ENCODE assay signal across 7 mouse cellular contexts in the genomic region with DNA sequence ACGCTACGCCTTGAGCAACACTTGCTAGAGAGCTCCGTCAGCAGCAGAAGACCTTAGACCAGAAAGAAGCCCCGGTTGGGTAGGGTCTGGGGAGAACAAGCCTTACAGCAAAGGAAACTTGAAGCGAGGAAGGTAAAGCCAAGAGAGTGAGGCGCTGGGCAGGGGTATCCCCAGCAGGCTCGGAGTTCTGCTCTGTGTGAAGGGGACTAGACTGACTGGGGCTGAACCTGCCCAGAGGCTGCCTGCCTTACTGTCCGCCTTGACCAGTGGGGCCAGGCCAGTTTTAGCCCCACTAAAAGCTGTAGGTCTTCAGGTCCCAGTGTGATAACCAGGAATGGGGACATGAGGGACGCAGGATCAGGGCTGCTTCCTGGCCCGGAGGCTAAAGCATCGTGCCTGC. TPM values are rescaled to one million over a fixed set of nuclear protein-coding genes. Genes with fewer than 3 reads are reported as not detected.
A peak's percentile ranks its signal among the peaks of the same experiment; 100 is the strongest.
DNase-seq lines count a peak whose midpoint lies in the region; ATAC-seq and TF ChIP-seq lines count a peak whose summit lies in the region.

TSS of gene Rbm38 (plus strand) at position 69 of the 400 bp plus-strand sequence.

- no peak within 1 kb of the TSS for H3K27ac ChIP-seq in embryonic facial prominence, embryonic 14.5 days (replicated peaks; ENCODE audit: low read depth, low read length)
- peak within 1 kb of the TSS; percentile 91 for H3K27ac ChIP-seq in heart, embryonic 16.5 days (ENCODE audit: low read length)
- peak within 1 kb of the TSS; percentile 25 for H3K27ac ChIP-seq in liver, embryonic 14.5 days
- no peak within 1 kb of the TSS for H3K27ac ChIP-seq in stomach, postnatal 0 days (replicated peaks)

- H3K4me1 ChIP-seq in embryonic facial prominence, embryonic 14.5 days (ENCODE audit: control insufficient read depth, insufficient read depth, low read length): peaks cover 22% of the 10 kb centered on the region
- peaks cover 53% of the 10 kb centered on the region for H3K4me1 ChIP-seq in heart, embryonic 16.5 days (ENCODE audit: control insufficient read depth, insufficient read depth, low read length)
- peaks cover 51 to 53% of the 10 kb centered on the region in 2 experiments for H3K4me1 ChIP-seq in liver, embryonic 14.5 days (replicated peaks; ENCODE audit: control insufficient read depth in 2 of 2, insufficient read depth in 2 of 2, low read length in 1 of 2)
- H3K4me1 ChIP-seq in stomach, postnatal 0 days (replicated peaks; ENCODE audit: control insufficient read depth, insufficient read depth): peaks cover 4% of the 10 kb centered on the region

- peak; percentile 36 for DNase-seq in thymus, postnatal 4 days
- no peak for DNase-seq in thymus, postnatal 14 days
- no peak for DNase-seq in embryonic facial prominence, embryonic 14.5 days (ENCODE audit: low spot score)
- no peak for DNase-seq in liver, embryonic 14.5 days (ENCODE audit: low read depth in 3 of 3, low spot score in 3 of 3)
- no peak for DNase-seq in stomach, postnatal 0 days (ENCODE audit: low spot score)
- DNase-seq in embryo, embryonic 9.5 days (ENCODE audit: extremely low spot score): no peak

- no peaks in the 10 kb centered on the region for H3K9me3 ChIP-seq in embryonic facial prominence, embryonic 14.5 days (ENCODE audit: control insufficient read depth, low read length)
- H3K9me3 ChIP-seq in heart, embryonic 16.5 days (replicated peaks; ENCODE audit: control insufficient read depth, low read length): no peaks in the 10 kb centered on the region
- no peaks in the 10 kb centered on the region for H3K9me3 ChIP-seq in liver, embryonic 14.5 days (ENCODE audit: control insufficient read depth, low read length)
- no peaks in the 10 kb centered on the region for H3K9me3 ChIP-seq in stomach, postnatal 0 days (ENCODE audit: control insufficient read depth, low read length)

- no peak for TF ChIP-seq CTCF in liver, embryonic 14.5 days (IDR thresholded peaks at IDR 0.05; ENCODE audit: low read depth)
- TF ChIP-seq CTCF in stomach, postnatal 0 days (IDR thresholded peaks at IDR 0.05; ENCODE audit: low read depth): no peak

- 29% methylated on average over 11 of the region's 11 CpGs for WGBS in embryonic facial prominence, embryonic 14.5 days
- WGBS in heart, embryonic 16.5 days: 47% methylated on average over 11 of the region's 11 CpGs
- 40% methylated on average over 11 of the region's 11 CpGs for WGBS in liver, embryonic 14.5 days (ENCODE audit: insufficient replicate concordance)
- WGBS in stomach, postnatal 0 days: 44% methylated on average over 11 of the region's 11 CpGs

- H3K36me3 ChIP-seq in embryonic facial prominence, embryonic 14.5 days (ENCODE audit: control insufficient read depth, insufficient read depth, low read length): peaks cover 8% of the 10 kb centered on the region
- H3K36me3 ChIP-seq in heart, embryonic 16.5 days (ENCODE audit: control insufficient read depth, insufficient read depth): peaks cover 10% of the 10 kb centered on the region
- peaks cover 32% of the 10 kb centered on the region for H3K36me3 ChIP-seq in liver, embryonic 14.5 days (replicated peaks; ENCODE audit: control insufficient read depth, insufficient read depth, low read depth)
- peaks cover 2% of the 10 kb centered on the region; the same call in 1 of the 2 replicates for H3K36me3 ChIP-seq in stomach, postnatal 0 days (ENCODE audit: control insufficient read depth, insufficient read depth, low read length)

- H3K27me3 ChIP-seq in embryonic facial prominence, embryonic 14.5 days (replicated peaks; ENCODE audit: control insufficient read depth, insufficient read depth, low read length): peaks cover 10% of the 10 kb centered on the region; the same call in 1 of the 2 replicates
- H3K27me3 ChIP-seq in heart, embryonic 16.5 days (ENCODE audit: control insufficient read depth, insufficient read depth, low read length): no peaks in the 10 kb centered on the region
- H3K27me3 ChIP-seq in liver, embryonic 14.5 days (ENCODE audit: control insufficient read depth, insufficient read depth, low read length): no peaks in the 10 kb centered on the region
- no peaks in the 10 kb centered on the region for H3K27me3 ChIP-seq in stomach, postnatal 0 days (ENCODE audit: control insufficient read depth, insufficient read depth, low read length)

- peak within 1 kb of the TSS; percentile 80 for H3K4me3 ChIP-seq in embryonic facial prominence, embryonic 14.5 days (ENCODE audit: low read depth, low read length)
- H3K4me3 ChIP-seq in heart, embryonic 16.5 days (ENCODE audit: low read length): peak within 1 kb of the TSS; percentile 51
- H3K4me3 ChIP-seq in liver, embryonic 14.5 days (ENCODE audit: insufficient read depth in 1 of 2, low read depth in 2 of 2, low read length in 2 of 2): peak within 1 kb of the TSS; percentile 57 to 88
- H3K4me3 ChIP-seq in stomach, postnatal 0 days (ENCODE audit: low read depth, low read length): peak within 1 kb of the TSS; percentile 31

- peak within 1 kb of the TSS; percentile 89 for H3K4me2 ChIP-seq in embryonic facial prominence, embryonic 14.5 days (ENCODE audit: low read depth, low read length)
- peak within 1 kb of the TSS; percentile 91 for H3K4me2 ChIP-seq in heart, embryonic 16.5 days (ENCODE audit: low read depth, low read length)
- peak within 1 kb of the TSS; percentile 96 for H3K4me2 ChIP-seq in liver, embryonic 14.5 days (ENCODE audit: low read depth)
- H3K4me2 ChIP-seq in stomach, postnatal 0 days (replicated peaks; ENCODE audit: low read depth): peak within 1 kb of the TSS; percentile 71

- TF ChIP-seq EP300 in liver, embryonic 14.5 days (IDR thresholded peaks at IDR 0.05; ENCODE audit: low read depth): no peak
- TF ChIP-seq EP300 in stomach, postnatal 0 days (optimal IDR thresholded peaks at IDR 0.05): no peak

- no peak for ATAC-seq in embryonic facial prominence, embryonic 14.5 days (ENCODE audit: low read depth)
- no peak for ATAC-seq in heart, embryonic 16.5 days (replicated peaks; ENCODE audit: extremely low read depth, insufficient read depth, low FRiP score)
- ATAC-seq in liver, embryonic 14.5 days (ENCODE audit: insufficient read depth): no peak
- no peak for ATAC-seq in stomach, postnatal 0 days (ENCODE audit: low FRiP score, low TSS enrichment)

- peak within 1 kb of the TSS; percentile 57 for H3K9ac ChIP-seq in embryonic facial prominence, embryonic 14.5 days (ENCODE audit: low read depth, low read length)
- H3K9ac ChIP-seq in heart, embryonic 16.5 days (ENCODE audit: low read length): peak within 1 kb of the TSS; percentile 71
- H3K9ac ChIP-seq in liver, embryonic 14.5 days (replicated peaks): peak within 1 kb of the TSS; percentile 56
- H3K9ac ChIP-seq in stomach, postnatal 0 days (ENCODE audit: low read length): peak within 1 kb of the TSS; percentile 38

RNA-seq across cellular contexts. Expression of gene Rbm38, which starts in this region (rescaled TPM):
- 40.4 and 48.1 TPM in 2 replicates for polyA plus RNA-seq in embryonic facial prominence, embryonic 14.5 days (2014; fragmentation: Nextera tagmentation; extraction: Ambion mirVana)
- 130 and 146 TPM in 2 replicates for polyA plus RNA-seq in heart, embryonic 16.5 days (2015; fragmentation: Nextera tagmentation; extraction: Ambion mirVana)
- polyA plus RNA-seq in liver, embryonic 14.5 days (2012; rRNA removed): 274 and 315 TPM in 2 replicates
- polyA plus RNA-seq in liver, embryonic 14.5 days (2014; fragmentation: Nextera tagmentation; extraction: Ambion mirVana): 270 and 320 TPM in 2 replicates
- polyA plus RNA-seq in stomach, postnatal 0 days (2015; fragmentation: Nextera tagmentation; extraction: Ambion mirVana): 24.9 and 25.4 TPM in 2 replicates

Comparison
In these comparisons a context has a peak if more than half of its experiments do, and no peak if none do; other contexts are left out.
1. H3K27ac ChIP-seq: peak in heart, embryonic 16.5 days (single experiment) and liver, embryonic 14.5 days (single experiment); none in embryonic facial prominence, embryonic 14.5 days (single experiment) and stomach, postnatal 0 days (single experiment).
2. Peak in every context shown above with its lines, with median percentiles within 50 percentile points of each other: H3K4me2 ChIP-seq, H3K4me3 ChIP-seq and H3K9ac ChIP-seq.